Mouse (Mus musculus) heart, postnatal 10 days (tissue): ENCODE results near the gene Atl1. TPM values are rescaled to one million over a fixed set of nuclear protein-coding genes. Genes with fewer than 3 reads are reported as not detected.

Experiments used
- DNase-seq, 2 experiments: peaks; one replicate each; pipeline ENCODE4 v3.0.0; 2021
- intact Hi-C: fragments of 180-260 bp; cut with DNase I; formaldehyde crosslinking; loops from one replicate; pipeline ENCODE4 v1.15.1; 2025
- total RNA-seq, 2 experiments: library from RNA; stranded (reverse); gene quantifications; 2 replicates each; pipeline ENCODE4 v1.2.3; 2021

The Atl1 gene
- total RNA-seq, 2 experiments from 2014 or later, result 5.7 to 7.8 TPM

DNA sequence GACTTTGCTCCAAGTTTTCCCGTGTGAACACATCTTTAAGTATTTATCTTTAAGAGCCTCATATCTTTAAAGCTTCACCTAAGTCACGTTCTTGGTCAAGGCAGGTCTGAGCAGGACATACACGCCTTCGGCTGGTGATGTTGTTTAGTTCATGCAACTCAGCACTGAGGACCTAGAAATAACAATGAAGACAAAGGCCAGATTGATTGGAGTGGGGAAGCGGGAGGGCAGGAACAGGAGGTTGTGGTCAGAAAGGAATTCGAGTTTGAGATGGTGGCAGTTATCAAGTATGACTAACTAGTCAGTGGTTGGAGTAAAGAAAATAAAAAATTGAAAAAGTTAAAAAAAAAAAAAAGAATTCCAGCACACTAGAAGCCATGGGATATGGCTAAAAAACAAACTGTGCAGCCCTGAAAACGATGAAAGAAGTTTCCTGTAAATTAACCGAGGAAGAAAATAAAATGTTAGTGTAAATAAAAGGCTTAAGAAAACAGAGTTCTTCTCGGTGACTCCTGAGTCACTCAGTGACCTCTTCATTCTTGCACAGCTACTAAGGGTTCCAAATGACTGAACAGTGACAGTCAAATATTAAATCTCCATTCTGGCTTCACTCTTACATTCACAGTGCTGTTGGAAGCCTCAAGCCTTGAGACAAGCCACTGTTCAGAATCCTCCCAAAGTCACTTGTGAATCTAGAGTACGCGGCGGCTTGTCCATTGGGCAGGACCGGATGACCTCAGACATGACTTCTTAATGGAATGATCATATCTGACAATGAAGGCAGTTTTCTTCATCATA, 106.0 kb downstream of the Atl1 start:
- intact Hi-C loops, result no loop called here
- DNase-seq, result no peak

DNA sequence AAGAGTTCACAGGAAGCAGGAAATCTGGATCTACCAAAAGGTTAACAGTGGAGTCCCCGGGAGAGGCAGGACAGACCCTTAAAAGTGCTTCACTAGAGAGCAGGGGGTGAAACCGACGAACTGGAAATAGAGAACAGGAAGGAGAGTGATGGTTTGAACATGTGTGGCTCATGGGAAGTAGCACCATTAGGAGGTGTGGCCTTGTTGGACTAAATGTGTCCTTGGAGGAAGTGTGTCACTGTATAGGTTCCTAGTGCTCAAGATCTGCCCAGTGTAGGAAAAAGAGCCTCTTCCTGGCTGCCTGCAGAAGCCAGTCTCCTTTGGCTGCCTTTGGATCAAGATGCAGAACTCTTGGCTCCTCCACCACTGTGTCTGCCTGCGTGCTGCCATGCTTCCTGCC, 112.7 kb downstream of the Atl1 start:
- intact Hi-C loops, result no loop called here
- DNase-seq, result no peak

DNA sequence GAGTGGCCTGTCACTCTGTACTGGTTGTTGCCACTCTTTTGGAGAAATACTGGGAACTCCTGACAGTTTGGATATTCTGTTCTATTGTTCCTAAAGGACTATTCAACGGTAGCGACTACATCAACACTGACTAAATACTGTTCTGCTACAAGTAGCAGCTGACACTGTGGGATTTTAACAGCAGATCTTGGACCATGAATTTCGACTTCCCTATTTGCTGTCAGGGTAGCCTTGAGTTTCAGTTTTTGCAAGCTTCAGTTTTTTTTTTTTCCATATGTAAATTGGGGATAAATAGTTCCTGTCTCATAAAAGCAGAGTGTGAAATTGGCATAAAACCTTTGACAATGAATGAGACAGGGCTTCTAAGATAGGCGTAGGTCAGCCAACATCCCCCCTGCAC, 117.9 kb downstream of the Atl1 start:
- DNase-seq, result no peak
- intact Hi-C loops, result no loop called here

DNA sequence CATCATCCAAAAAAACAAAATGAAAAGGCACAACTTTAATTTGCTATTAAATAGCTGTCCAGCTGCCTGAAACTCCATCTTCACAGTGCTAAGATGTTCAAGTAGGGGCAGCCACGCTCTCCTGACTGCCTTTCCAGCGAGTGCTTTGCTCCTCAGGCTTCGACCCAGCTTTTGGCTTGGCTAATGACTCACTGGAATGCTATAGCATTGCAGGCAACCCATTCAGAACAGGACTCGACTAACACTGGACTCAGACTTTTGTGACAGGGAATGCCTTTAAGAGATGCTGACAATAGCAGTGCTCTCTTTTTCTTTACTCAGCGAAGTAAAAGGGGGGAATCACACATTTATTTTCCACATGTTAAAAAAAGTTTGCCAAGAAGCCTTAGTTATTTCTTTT, 119.3 kb downstream of the Atl1 start:
- intact Hi-C loops, result no loop called here
- no peak for DNase-seq

DNA sequence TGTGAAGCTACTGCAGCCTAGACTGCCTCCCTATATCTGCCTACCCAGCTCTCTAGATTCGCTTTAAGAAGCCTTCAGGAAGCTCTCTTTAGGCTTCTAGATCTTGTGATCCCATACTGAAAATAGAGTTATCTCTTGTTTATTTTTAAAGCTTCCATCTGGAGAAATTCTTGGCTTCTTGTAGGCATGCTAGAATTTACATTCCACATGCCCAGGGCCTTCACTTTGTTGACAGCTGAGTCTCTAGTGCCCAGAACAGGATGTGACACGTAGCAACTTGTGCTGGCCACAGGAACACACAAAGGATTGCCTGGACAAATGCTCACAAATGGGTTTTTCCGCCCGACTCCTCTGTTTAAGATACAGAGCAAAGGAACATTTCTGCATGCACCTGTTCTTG, 123.5 kb downstream of the Atl1 start:
- DNase-seq, result peak; percentile 18 to 25
- intact Hi-C loops, result no loop called here

Other genes starting within 250 kb of the Atl1 start
- 10 to 100 TPM; 33.9 to 34.7 TPM for gene Sos2, start 210.8 kb upstream of the Atl1 start, total RNA-seq
- gene L2hgdh, start 167.7 kb upstream of the Atl1 start, total RNA-seq, result 10 to 100 TPM; 25.6 to 31.4 TPM
- 10 to 100 TPM; 18.7 to 21.3 TPM for gene Atp5s, start 167.7 kb upstream of the Atl1 start, total RNA-seq
- 1 to 10 TPM; 7.0 to 9.2 TPM for gene Cdkl1, start 101.3 kb upstream of the Atl1 start, total RNA-seq
- gene Map4k5, start 586 bp downstream of the Atl1 start, total RNA-seq, result 10 to 100 TPM; 38.7 to 40.7 TPM
- 10 to 100 TPM; 37.9 to 40.7 TPM for gene Sav1, start 94.4 kb downstream of the Atl1 start, total RNA-seq
- 10 to 100 TPM; 34.9 to 35.6 TPM for gene Nin, start 221.1 kb downstream of the Atl1 start, total RNA-seq